Mouse (Mus musculus) testis, adult 2 months (tissue): Measurements from ENCODE around the gene Csrnp3.

Experiments
- CTCF ChIP-seq: fragments of 200-500 bp; IDR thresholded peaks from 2 replicates; pipeline ENCODE4 v1.5.1; 2012; ENCODE audit warnings: low read depth, mild to moderate bottlenecking, inconsistent platforms, low read length, moderate library complexity; ENCODE audit not compliant: control insufficient read depth, insufficient read depth, insufficient replicate concordance
- POLR2A ChIP-seq: fragments of 200-500 bp; IDR thresholded peaks from 2 replicates; pipeline ENCODE4 v1.6.1; 2012; ENCODE audit warnings: low read depth, mild to moderate bottlenecking, inconsistent platforms, low read length, moderate library complexity; ENCODE audit not compliant: control insufficient read depth

DNA sequence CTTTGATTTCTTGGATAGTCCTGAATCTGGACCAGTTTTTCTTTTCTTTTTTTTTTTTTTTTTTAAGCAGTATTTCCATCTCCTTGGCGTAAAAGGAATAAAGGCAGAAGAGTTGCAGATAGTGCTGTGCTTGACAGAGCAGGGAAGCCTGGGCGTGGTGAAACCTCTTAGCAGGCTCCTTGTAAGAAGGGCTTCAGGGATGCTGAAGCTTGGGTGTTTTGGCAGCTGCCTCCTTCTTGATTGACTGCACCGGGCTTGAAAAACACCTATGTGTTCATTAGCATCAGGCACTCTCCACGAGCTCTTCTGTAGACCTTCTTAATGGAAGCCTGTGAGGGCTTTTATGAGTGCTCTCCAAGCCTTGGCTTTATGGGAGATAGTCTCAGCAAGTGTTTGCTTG is 117.9 kb downstream of the Csrnp3 start:
- no peak for TF ChIP-seq CTCF
- no peak for TF ChIP-seq POLR2A
